Mouse (Mus musculus): ENCODE data around the gene Pcdh9. TPM values are rescaled to one million over a fixed set of nuclear protein-coding genes. Genes with fewer than 3 reads are reported as not detected.

The Pcdh9 gene
- polyA plus RNA-seq, 1 experiment from 2014 or later: 179 TPM

GRCm38 (mm10) chr14:93523430-93523829, 367.0 kb downstream of the Pcdh9 start:
- Histone ChIP-seq H3K9me3 (no peaks in the 10 kb centered on the region), H3K27me3 (no peaks in the 10 kb centered on the region), H3K27ac (no peak overlapping the region), H3K4me3 (no peak overlapping the region), H3K4me2 (no peak overlapping the region), H3K36me3 (no peaks in the 10 kb centered on the region), H3K4me1 (replicated peaks) (0 out of 2 replicates have a peak, but pooled peaks cover 9% of the 10 kb centered on the region), H3K9ac (no peak overlapping the region)
- WGBS: 82% methylated on average over 8 of the region's 8 CpGs
- ATAC-seq (ENCODE audit: low FRiP score): no peak

DNA sequence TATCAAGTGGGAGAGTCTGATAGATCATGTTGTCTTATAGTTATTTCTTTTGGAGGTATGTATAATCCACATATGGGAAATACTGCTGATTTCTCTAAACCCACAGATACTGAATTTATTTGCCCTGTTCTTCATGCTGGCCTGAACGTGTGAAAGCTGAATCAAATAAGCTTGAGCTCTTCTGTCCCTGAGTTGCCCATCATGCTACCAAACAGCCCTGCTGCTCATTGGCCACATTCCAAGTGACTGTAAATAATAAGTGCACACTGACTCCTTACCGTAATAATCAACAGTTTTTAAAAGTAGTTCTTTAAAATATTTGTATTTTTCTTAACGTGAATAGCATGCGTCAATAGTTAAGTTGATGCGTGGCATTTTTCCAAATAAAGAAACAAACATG, 370.3 kb downstream of the Pcdh9 start:
- H3K9me3 ChIP-seq: no peaks in the 10 kb centered on the region
- 75% methylated on average over 5 of the region's 5 CpGs for WGBS
- ATAC-seq (ENCODE audit: low FRiP score): no peak

GRCm38 (mm10) chr14:93516679-93517078, 373.8 kb downstream of the Pcdh9 start:
- Histone ChIP-seq H3K4me3 (no peak overlapping the region), H3K36me3 (no peaks in the 10 kb centered on the region), H3K27me3 (no peaks in the 10 kb centered on the region), H3K9ac (no peak overlapping the region), H3K27ac (no peak overlapping the region), H3K9me3 (no peaks in the 10 kb centered on the region), H3K4me2 (no peak overlapping the region), H3K4me1 (replicated peaks) (no peaks in the 10 kb centered on the region)
- 88% methylated on average over 3 of the region's 3 CpGs for WGBS
- no peak for ATAC-seq (ENCODE audit: low FRiP score)

More for the DNA sequence above, 370.3 kb downstream of the Pcdh9 start:
- H3K4me1 ChIP-seq (replicated peaks): 0 out of 2 replicates have a peak, but pooled peaks cover 9% of the 10 kb centered on the region
- H3K9ac ChIP-seq: no peak overlapping the region
- no peak overlapping the region for H3K4me2 ChIP-seq
- no peak overlapping the region for H3K4me3 ChIP-seq
- no peaks in the 10 kb centered on the region for H3K36me3 ChIP-seq
- H3K27me3 ChIP-seq: no peaks in the 10 kb centered on the region
- no peak overlapping the region for H3K27ac ChIP-seq

DNA sequence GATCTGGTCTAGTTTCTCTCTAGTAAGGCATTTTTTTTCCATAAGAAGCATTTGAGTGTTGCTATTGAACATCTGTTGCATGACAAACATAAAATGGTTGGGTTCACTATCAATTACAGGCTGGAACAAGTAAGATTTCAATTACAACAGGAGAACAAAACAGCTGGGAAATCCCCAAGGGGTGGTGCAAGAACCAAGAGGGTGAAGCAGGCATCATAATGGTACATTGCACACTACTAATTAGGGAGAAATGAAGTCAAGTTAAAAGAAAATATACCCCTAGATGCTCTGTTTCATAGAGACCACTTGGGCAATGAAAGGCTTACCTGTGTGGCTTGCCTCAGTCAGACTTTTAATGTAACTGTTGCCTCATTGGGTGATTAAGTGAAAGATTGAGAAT, 384.4 kb downstream of the Pcdh9 start:
- no peak overlapping the region for H3K4me2 ChIP-seq
- H3K9me3 ChIP-seq: no peaks in the 10 kb centered on the region
- ATAC-seq (ENCODE audit: low FRiP score): no peak
- H3K36me3 ChIP-seq: no peaks in the 10 kb centered on the region
- H3K9ac ChIP-seq: no peak overlapping the region
- no peaks in the 10 kb centered on the region for H3K4me1 ChIP-seq (replicated peaks)
- no peaks in the 10 kb centered on the region for H3K27me3 ChIP-seq
- no peak overlapping the region for H3K27ac ChIP-seq
- no peak overlapping the region for H3K4me3 ChIP-seq

- H3K9me3 ChIP-seq: no peaks in the 10 kb centered on the region
- no peaks in the 10 kb centered on the region for H3K27me3 ChIP-seq
- H3K9ac ChIP-seq: no peak overlapping the region
- H3K27ac ChIP-seq: peak overlapping the region; percentile 44; the same call in 1 of the 2 replicates
- ATAC-seq (ENCODE audit: low FRiP score): peak; percentile 89; the same call in 1 of the 2 replicates
- H3K36me3 ChIP-seq: no peaks in the 10 kb centered on the region
- no peak overlapping the region for H3K4me3 ChIP-seq
- H3K4me2 ChIP-seq: peak overlapping the region; percentile 37
- WGBS: 27% methylated on average over 13 of the region's 13 CpGs
- peaks cover 10% of the 10 kb centered on the region for H3K4me1 ChIP-seq (replicated peaks)
Measured at GRCm38 (mm10) chr14:93498813-93499690, 391.4 kb downstream of the Pcdh9 start.

- no peak overlapping the region for H3K27ac ChIP-seq
- no peak overlapping the region for H3K4me2 ChIP-seq
- no peak overlapping the region for H3K9ac ChIP-seq
- H3K27me3 ChIP-seq: no peaks in the 10 kb centered on the region
- no peaks in the 10 kb centered on the region for H3K36me3 ChIP-seq
- no peak overlapping the region for H3K4me3 ChIP-seq
- H3K4me1 ChIP-seq (replicated peaks): no peaks in the 10 kb centered on the region
- WGBS: 62% methylated on average over 2 of the region's 2 CpGs
- H3K9me3 ChIP-seq: no peaks in the 10 kb centered on the region
- no peak for ATAC-seq (ENCODE audit: low FRiP score)
Measured at GRCm38 (mm10) chr14:93474991-93475390, 415.5 kb downstream of the Pcdh9 start.

DNA sequence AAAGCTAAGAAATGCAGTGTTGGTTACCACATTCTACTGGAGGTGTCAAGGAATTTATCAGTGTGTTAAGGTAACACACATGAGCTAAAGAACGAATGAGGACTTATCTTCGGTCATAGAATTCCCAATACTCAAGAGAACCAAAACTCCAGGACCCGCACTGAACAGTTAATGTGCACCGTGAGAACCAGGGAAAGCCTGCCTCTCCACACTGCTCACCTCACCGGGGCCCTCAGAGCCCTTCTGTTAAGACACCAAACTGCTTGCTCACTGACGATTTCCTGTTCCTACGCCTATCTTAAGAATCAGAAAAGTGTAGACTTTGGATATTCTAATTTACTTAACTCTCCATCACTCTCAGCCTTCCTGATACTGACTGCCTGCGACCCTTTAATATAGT, 418.0 kb downstream of the Pcdh9 start:
- H3K4me2 ChIP-seq: no peak overlapping the region
- H3K4me1 ChIP-seq (replicated peaks): no peaks in the 10 kb centered on the region
- H3K9ac ChIP-seq: no peak overlapping the region
- H3K9me3 ChIP-seq: no peaks in the 10 kb centered on the region
- no peaks in the 10 kb centered on the region for H3K27me3 ChIP-seq
- 59% methylated on average over 8 of the region's 8 CpGs for WGBS
- no peak overlapping the region for H3K4me3 ChIP-seq
- H3K27ac ChIP-seq: no peak overlapping the region
- no peak for ATAC-seq (ENCODE audit: low FRiP score)
- H3K36me3 ChIP-seq: no peaks in the 10 kb centered on the region

DNA sequence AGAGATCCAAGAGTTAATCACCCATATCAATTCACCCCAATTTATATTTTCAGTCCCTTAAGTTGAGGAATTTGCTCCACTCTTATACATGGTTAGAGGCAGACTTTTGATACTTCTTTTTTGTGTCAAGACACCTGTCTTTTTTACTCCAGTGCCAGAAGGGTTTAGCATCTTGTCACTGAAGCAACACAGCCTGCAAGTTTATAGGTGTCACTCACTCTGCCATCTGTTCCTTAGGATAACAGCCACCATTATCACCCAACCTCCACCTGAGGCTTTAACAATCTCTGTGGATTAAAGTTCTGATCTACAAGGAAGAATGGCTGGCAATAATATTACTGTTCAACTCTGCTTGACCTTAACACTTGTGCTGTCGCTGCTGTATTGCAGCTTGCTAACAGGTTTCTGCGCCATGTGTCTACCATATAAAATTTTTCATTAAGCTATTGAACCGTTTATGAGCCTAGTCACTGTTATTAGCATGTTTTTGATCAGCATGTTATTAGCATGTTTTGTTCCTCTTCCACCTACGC, 427.1 kb downstream of the Pcdh9 start:
- H3K9ac ChIP-seq: no peak overlapping the region
- H3K27me3 ChIP-seq: no peaks in the 10 kb centered on the region
- H3K27ac ChIP-seq: no peak overlapping the region
- H3K4me1 ChIP-seq (replicated peaks): no peaks in the 10 kb centered on the region
- H3K4me2 ChIP-seq: no peak overlapping the region
- WGBS: 82% methylated on average over 4 of the region's 4 CpGs
- H3K9me3 ChIP-seq: no peaks in the 10 kb centered on the region
- H3K36me3 ChIP-seq: no peaks in the 10 kb centered on the region
- no peak overlapping the region for H3K4me3 ChIP-seq
- no peak for ATAC-seq (ENCODE audit: low FRiP score)

DNA sequence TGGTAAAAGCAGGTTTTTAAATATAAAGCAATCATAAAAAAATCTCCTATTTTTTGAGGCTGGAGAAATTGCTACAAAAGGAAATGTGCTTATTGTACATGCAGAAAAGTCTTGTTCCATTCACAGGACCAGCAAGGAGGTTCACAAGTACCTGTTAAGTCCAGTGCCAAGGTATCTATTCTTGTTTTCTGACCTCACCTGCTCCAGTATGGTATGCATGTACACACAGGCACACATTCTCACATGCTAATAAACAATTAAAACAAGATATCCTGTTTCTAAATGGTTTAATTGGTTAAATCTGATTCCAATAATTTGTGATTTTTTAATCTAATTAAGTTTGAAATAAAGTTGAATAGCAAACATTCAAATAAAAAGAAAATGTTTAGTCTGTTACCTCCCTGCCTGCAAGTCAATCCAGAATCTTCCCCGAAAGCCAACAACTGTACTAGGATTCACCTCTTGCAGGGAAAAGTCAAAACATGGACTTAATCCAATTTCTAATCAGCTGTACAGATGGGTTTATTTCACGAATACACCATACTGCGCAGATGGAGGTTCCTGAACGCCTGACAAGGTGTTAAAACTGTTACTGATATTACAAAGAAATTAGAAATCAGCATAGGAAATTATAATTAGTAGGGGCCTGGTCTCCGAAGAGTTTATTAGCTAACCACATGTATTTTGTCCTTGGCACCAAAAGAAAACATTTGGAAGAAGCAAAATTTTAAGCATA, 439.4 kb downstream of the Pcdh9 start:
- Histone ChIP-seq H3K27ac (no peak overlapping the region), H3K4me3 (no peak overlapping the region), H3K4me1 (replicated peaks) (no peaks in the 10 kb centered on the region), H3K9me3 (no peaks in the 10 kb centered on the region), H3K27me3 (no peaks in the 10 kb centered on the region), H3K4me2 (no peak overlapping the region), H3K9ac (no peak overlapping the region), H3K36me3 (no peaks in the 10 kb centered on the region)
- no peak for ATAC-seq (ENCODE audit: low FRiP score)
- 89% methylated on average over 5 of the region's 5 CpGs for WGBS

- 66% methylated on average over 2 of the region's 2 CpGs for WGBS
- ATAC-seq (ENCODE audit: low FRiP score): no peak
- no peaks in the 10 kb centered on the region for H3K9me3 ChIP-seq
Measured at GRCm38 (mm10) chr14:93441852-93442251, 448.6 kb downstream of the Pcdh9 start.

GRCm38 (mm10) chr14:93437226-93437625, 453.3 kb downstream of the Pcdh9 start:
- Histone ChIP-seq H3K27ac (no peak overlapping the region), H3K4me2 (no peak overlapping the region), H3K27me3 (no peaks in the 10 kb centered on the region), H3K9me3 (no peaks in the 10 kb centered on the region), H3K4me1 (replicated peaks) (no peaks in the 10 kb centered on the region), H3K9ac (no peak overlapping the region), H3K36me3 (no peaks in the 10 kb centered on the region), H3K4me3 (no peak overlapping the region)
- no peak for ATAC-seq (ENCODE audit: low FRiP score)
- WGBS: 86% methylated on average over 1 of the region's 1 CpGs

More at GRCm38 (mm10) chr14:93441852-93442251, 448.6 kb downstream of the Pcdh9 start:
- Histone ChIP-seq H3K27me3 (no peaks in the 10 kb centered on the region), H3K27ac (no peak overlapping the region), H3K4me3 (no peak overlapping the region), H3K4me1 (replicated peaks) (no peaks in the 10 kb centered on the region), H3K36me3 (no peaks in the 10 kb centered on the region), H3K9ac (no peak overlapping the region), H3K4me2 (no peak overlapping the region)

GRCm38 (mm10) chr14:93416752-93417151, 473.7 kb downstream of the Pcdh9 start:
- no peaks in the 10 kb centered on the region for H3K27me3 ChIP-seq
- H3K4me3 ChIP-seq: no peak overlapping the region
- ATAC-seq (ENCODE audit: low FRiP score): peak; percentile 71; the same call in 1 of the 2 replicates
- H3K36me3 ChIP-seq: no peaks in the 10 kb centered on the region
- no peak overlapping the region for H3K27ac ChIP-seq
- no peaks in the 10 kb centered on the region for H3K9me3 ChIP-seq
- 0 out of 2 replicates have a peak, but pooled peaks cover 3% of the 10 kb centered on the region for H3K4me1 ChIP-seq (replicated peaks)
- no peak overlapping the region for H3K9ac ChIP-seq
- no peak overlapping the region for H3K4me2 ChIP-seq
- 28% methylated on average over 3 of the region's 3 CpGs for WGBS
